Comparison of ENCODE assay signal across 12 mouse cellular contexts in the genomic region with DNA sequence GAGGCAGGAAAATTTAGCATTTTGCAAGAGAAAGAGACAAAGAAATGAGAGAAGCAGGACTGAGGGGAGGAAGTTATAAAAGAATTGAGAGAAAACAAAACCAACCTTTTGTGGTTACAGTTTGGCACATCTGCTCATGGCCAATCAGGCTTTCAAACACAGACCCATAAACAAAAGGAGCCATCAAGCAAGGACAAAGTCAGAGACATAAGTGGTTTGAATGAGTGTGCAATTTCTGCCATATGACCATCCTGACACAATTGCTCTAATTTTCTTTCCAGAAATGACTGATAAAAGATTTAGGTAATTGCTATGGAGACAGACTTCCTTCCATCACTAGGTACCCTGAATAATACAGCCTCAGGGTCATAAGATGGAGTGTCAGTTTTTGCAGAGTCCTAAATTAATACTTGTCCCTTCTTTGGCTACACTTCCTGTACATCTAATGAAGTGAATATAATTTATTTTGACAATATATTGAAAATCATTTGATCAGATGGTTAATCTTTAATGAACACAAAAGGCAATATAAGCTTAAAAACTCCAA.
"Had no signal": no experiment of that assay in that cellular context is flagged by ENCODE, and none has a peak within 500 bp of the region (broad histone marks: within the 10 kb centered on the region; RNA-seq: fewer than 3 reads in every experiment).

No protein-coding gene starts in this region.

- H3K9me3 ChIP-seq: liver, embryonic 13.5 days had no signal

- H3K4me3 ChIP-seq: layer of hippocampus, adult 2 months; liver, embryonic 13.5 days had no signal

- H3K27me3 ChIP-seq: liver, embryonic 13.5 days had no signal

- H3K9ac ChIP-seq: liver, embryonic 13.5 days had no signal

- H3K27ac ChIP-seq: kidney, postnatal 0 days; layer of hippocampus, adult 2 months; liver, embryonic 13.5 days had no signal

- H3K36me3 ChIP-seq: liver, embryonic 13.5 days had no signal

- H3K4me2 ChIP-seq: liver, embryonic 13.5 days; midbrain, embryonic 11.5 days had no signal

- DNase-seq: kidney, postnatal 25 days; layer of hippocampus, adult 9-11 months; liver, embryonic 13.5 days; lung, adult 2 months; lung, postnatal 14 days; lung, postnatal 4 days; midbrain, embryonic 14.5 days; thymus, adult 18-20 months; thymus, postnatal 36 days had no signal

- H3K4me1 ChIP-seq: liver, embryonic 13.5 days had no signal
